Mouse (Mus musculus) activated CD4-positive, CD25-positive, alpha-beta regulatory T cell, adult 4 months (primary cell): ENCODE measurements at regions not wholly inside any gene's neighbourhood (a gene's known extent, or its start where the extent isn't known, plus 50 kb on each side); places are given as distances from the start of the nearest gene placed in this dataset.

ENCODE experiments used
- ATAC-seq: one replicate; pipeline ENCODE4 v1.8.0; 2017

DNA sequence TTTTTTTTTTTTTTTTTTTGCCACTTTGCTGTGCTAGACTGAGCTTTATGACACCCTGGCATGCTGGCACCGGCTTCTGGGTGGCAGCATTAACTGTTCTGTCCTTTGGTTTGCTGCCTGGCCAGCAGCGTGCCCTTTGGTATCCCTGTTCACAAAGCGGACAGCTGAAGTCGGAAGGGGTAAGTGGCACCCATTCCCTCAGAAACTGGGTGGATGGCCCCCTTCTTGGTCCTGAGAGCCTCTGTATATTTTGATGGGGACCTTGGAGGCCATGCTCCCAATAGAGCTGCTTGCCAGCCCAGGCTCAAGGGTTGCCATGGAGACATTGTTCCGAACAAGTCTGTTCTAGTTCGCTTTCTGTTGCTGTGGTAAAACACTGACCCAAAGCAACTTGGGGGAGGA, 143.9 kb upstream of the Tle3 start:
- no peak for ATAC-seq

DNA sequence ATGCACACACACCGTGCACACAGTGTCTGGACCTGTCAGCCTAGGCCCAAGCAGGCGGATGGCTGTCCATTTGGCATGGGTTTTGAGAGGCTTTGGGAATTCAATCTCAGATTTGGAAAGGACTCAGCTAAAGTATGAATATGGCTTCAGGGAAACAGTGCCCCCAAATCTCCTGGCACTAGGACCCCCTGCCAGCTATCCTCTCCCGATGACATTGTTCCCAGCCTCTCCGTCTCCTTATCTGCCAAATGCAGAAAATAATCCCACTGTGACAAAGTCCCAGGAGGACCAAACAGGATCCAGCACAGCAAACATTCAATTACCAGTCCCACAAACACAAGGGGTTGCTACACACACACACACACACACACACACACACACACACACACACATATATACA, 141.9 kb upstream of the Tle3 start:
- ATAC-seq: no peak

DNA sequence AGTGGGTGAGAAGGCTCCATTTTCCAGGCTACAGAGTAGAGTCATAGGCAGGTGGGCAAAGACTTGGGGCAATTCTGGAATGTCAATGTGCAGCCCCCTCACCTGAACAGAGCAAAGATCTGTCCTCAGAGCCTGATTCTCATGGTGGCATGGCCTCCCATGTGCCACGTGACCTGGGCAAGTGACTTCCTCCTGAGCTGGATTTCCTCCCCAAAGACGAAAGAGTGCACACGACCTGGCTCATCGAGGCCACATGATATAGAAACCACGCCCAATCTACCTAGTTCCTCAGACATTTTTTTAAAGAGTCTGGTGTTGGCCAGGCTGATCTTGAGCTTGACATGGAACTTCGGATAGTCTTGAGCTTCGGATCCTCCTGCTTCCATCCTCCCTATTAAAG, 139.5 kb upstream of the Tle3 start:
- no peak for ATAC-seq

DNA sequence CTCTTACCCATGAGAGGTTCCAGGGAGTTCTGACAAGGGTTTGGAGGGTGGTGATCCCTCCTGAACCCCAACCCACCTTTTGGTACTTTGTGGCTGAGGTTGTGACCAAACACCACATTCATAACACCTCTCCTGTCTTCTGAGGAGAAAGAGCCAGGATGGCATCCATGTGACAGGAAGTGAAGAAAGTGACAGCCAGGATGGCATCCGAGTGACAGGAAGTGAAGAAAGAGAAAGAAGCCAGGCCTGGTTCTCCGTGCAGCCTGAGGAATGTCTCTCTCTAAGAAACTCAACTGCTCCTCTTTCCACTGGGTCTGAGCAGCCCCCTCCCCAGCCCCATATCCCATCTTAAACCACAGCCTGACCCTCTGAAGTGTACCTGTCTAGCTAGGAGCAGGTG, 138.9 kb upstream of the Tle3 start:
- no peak for ATAC-seq

DNA sequence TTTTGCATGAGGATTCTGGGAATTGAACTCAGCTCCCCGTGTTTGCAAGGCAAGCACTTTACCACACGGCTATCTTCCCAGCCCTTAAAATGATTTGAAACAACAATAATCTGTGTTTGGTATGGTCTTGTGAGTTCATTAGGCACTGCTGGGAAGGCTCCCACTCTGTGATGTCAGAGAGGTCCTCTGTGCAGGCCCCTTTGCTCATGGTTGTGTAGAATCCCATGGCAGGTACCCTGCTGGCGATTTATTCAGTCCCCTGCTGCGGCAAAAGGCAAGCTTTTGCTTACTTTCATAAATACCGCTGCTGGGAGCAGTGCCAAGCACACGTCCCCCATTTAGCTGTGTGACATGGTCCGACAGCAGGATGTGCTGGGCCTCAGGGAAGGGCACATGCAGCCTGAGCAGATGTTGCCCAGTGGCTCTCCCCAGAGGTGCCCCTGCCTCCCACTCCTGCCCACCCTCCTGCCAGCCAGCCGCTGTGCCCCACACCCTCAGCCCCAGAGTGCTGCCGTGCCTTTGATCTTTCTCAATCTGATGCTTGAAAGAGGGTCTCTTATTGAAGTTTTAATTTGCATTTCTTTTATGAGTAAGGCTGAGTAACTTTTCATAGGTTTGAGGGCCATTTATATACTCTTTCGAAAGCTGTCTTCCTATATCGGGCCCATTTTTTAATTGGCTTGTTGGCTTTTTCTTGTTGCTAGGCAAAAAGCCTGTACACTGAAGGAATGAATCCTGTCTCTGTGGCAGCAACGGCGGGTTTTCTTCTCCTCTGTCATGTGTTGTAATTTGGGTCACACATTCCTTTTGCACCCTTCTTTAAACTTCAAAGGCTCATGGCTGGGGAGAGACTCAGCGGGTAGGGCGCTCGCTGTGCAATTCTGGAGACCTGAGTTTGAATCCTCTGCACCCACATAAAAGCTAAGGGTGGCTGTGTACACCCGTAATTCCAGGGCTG, 136.2 kb upstream of the Tle3 start:
- ATAC-seq: no peak

DNA sequence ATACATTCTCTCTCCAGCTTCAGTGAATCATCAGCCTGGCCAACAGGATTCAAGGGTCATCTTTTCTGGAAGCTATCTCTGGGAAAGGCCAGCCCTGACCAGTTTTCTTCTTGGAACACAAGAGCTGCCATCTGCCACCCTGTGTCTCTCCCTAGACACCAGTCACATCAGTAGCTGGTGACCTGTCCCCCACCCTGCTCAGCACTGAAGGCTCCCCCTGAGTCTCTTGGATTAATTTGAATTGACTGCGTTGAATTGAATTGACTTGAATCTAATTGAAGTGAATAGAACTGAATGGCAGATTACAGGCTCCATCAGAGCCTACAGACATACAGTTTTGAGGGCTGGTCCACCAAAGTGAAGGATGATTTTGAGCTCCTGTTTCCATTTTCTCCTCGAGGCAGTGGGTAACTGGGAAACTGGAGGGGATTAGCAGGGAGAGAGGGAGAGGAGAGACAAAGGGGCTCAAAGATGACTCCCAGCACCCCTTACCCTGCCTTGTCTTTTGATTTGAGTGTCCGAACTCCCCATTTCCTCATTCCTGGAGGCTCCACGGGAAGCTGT, 133.4 kb upstream of the Tle3 start:
- ATAC-seq: no peak

DNA sequence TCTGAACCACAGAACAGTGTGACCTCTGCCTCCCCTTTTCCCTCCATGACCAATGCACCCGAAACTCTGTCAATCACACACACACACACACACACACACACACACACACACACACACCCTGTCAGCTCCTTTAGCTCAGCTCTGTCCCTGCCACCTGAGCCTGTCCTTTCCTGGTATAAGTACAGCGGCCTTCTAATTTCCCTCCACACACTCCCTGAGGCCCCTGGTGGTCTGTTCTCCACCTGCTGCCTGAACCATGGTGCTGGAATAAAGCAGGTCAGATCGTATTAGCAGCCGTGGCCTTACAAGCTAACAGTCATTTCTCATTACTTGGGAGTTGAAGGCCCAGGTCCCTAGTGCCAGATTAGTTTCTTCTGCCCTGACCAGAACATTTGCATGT, 132.8 kb upstream of the Tle3 start:
- no peak for ATAC-seq

DNA sequence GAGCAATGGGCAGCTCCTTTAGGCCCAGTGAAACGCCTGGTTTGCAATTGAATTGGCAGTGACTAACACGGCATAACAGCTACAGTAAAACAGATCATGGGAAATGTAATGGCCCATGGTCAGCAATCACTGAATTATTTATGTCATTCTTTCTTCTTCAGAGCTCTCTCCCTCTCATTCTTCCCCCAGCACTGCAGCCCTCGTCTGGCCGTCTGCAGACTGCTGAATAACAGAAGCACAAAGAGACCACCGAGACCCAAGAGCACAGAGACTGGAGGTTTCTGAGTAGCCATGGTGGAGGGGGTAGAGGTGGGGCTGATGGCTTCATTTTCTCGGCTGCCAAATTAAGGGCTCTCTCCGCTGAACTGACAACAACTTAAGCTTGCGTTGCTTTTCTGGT, 130.7 kb upstream of the Tle3 start:
- no peak for ATAC-seq

DNA sequence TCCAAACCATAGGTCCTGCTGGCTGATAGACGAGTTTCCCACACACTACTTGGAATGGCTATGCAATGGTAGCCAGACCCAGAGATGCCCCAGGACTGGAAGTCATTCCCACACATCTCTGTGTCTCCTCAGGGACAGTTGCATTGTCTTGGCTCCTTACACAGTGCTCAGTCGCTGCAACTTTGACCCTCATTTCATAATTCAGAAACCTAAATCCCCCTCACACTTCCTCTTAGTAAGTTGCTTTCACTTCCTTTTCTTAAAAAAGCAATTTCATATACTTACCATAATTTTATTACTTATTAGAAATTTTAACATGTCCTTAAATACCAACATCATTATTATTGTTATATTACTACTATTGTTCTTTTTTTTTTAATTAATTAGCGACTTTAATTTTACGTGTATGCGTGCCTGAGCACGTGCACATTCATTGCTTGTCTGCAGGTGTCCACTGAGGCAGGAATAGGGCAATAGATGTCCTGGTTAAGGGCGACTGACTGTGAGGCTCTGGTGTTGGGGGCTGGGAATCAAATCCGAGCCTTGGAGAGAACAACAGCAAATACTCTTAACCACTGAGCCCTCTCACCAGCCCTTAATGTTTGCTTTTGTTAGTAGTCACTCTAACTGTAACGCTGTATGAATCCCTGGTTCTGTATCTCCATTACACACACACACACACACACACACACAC, 129.9 kb upstream of the Tle3 start:
- ATAC-seq: no peak

DNA sequence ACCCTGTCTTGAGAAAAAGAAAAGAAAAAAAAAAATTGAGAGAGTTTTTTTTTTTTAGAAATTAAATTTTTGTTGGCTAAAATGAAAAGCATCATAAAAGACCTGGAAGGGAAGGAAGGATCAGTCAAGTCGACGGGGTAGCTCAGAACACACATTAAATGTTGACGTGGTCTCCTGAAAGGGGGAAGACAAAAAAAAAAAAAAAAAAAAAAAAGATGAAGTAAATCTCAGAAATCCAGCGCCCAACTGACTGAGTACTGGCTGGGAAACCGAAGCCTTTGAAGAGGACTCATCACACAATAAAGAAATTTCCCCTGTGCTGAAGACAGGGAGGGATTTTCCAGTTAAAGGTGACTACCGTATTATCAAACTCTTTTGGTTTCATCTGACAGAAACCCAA, 128.9 kb upstream of the Tle3 start:
- no peak for ATAC-seq

DNA sequence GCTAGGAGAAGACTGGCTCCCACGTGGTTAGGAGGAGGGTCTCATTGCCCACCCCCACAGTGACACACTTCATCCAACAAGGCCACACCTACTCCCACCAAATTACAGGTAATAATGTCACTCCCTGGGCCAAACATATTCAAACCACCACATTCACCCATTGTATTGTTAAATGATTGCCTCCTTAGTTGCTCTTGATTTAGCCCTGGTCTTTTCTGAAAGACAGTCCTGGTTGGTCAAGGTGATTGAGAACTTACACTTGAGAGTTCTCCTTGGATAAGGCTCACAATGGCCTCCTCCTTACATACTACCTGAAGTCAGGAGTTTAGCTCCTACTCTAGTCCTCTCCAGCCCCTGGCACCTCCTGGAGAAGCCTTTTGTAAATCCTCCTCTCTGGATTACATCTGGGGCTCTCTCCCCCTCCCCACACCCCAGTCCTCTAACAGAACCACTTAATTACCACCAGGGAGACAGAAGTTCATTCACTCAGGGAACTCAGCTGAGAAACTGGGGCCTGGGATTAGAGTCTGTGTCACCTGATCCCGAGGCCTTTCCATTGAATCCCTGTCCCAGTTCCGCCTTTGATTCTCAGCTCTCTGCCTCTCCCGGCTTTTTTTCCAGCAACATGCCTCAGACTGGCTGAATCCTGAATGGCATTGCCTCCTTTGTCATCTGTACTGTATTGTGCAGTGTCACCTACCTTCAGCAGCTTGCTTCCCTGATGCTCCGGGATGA, 122.3 kb upstream of the Tle3 start:
- no peak for ATAC-seq

DNA sequence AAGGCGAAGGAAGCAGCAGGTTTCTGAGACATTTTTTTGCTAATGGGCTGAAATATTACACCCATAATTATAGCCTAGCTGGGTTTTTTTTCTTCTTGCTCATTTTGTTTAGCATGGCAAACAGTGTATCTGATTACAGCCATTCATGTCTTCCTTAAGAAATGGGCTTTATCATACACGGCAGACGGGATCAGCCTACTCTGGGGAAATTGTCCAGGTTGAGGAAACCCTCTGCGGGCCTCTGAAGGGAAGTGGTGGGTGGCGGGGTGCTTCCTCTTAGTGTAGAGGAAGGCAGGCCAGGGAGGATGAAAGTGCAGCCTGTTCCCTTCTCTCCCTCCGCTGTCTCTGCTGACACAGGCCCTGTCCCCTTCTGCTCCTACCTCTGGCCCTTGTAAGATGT, 120.6 kb upstream of the Tle3 start:
- ATAC-seq: no peak

DNA sequence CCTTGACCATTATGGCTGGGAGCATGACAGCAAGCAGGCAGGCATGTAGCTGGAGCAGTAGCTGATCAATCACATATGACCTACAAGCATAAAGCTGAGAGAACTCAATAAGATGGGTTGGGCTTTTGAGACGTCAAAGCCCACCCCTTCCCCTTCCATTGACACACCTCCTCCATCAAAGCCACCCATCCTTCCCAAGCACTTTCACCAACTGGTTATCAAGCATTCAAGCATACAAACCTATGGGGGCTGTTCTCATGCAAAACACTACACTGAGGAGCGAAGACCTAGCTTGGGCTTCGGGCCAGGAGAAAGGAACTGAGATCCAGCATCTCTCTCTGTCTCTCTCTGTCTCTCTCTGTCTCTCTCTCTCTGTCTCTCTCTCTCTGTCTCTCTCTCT, 118.4 kb upstream of the Tle3 start:
- ATAC-seq: no peak

DNA sequence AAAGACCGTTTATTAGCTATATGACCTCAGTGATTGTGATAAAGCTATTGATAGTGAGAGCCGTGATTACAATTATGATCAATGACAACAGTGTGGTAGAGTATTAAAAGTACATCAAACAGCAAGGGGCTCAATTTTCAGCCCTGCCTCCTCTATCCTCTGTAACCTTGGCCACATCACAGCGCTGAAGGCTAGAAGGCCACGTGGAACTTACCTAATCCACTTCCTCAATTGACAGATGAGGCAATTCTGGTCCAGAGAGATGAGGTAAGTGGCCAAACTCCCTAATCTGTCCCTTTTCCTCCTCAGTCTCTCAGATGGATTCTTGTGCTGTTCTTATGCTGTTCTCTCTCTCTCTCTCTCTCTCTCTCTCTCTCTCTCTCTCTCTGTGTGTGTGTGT, 114.7 kb upstream of the Tle3 start:
- ATAC-seq: no peak

DNA sequence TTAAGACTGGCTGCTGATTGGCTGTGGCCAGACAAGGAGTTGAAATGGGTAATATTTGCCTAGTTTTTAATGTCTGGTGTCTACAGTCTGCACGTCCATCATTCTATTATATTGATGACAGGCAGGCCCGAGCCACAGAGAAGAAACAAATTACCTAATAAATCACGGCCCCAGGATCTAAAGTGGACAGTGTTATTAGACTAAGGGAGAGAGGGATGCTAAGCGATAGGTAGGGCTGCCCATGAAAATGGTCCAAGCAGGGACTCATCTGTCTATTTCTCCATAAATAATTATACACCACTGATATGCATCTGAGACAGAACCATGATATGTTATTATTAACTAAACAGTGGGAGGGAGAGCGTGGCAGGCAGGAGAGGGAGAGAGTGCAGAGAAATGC, 114.1 kb upstream of the Tle3 start:
- no peak for ATAC-seq

DNA sequence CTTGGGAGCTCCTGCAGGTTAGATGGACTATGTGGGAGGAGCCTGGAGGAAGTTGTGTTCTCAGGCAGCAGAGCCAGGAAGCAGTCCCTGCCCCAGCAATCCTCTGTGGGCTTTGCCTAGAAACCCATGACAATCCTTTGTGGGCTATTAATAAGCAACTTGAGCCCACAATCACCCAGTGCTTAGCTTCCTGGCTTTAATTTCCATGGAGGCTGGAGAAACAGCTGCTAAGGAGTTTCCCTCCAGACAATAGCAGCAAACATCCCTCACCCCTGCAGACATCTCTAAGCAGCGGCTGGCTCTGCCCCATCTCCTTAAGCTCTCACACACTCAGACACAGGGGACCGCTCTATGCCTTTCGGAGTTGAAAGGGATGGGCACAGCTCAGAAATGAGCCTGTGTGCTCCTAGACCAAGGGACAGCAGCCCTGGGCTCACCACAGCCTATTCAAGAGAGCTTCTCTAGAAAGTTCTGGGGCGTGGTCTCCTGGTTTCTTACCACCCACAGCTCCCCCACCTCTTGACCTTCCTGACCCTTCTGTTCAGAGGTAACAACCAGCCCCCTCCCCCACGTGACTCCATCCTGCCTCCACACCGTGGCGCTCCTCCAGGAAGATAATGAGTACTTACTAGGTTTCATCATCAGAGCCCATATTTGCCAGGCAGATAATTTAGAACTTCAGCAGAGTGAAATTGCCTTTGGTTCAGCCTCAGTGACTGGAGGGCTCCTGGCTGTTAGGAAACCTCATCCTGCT, 112.6 kb upstream of the Tle3 start:
- no peak for ATAC-seq

DNA sequence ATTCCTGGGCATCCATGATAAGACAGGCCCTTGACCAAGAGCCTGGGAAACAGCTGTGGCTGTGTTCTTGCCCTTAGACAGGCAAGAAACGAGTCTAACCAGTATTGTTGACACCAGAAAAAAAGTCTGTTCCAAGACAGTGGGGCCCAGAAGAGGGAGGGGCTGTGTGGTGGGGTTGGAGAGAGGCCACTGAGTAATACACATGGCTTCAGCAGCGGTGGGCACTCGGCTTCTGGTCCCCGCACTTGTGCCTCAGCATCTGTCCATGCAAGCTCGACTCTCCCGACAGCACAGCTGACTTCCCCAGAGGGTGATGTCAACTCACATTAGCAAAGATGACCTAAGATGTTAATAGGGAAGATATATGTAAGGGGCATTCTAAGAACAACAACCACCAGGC, 110.9 kb upstream of the Tle3 start:
- ATAC-seq: no peak

DNA sequence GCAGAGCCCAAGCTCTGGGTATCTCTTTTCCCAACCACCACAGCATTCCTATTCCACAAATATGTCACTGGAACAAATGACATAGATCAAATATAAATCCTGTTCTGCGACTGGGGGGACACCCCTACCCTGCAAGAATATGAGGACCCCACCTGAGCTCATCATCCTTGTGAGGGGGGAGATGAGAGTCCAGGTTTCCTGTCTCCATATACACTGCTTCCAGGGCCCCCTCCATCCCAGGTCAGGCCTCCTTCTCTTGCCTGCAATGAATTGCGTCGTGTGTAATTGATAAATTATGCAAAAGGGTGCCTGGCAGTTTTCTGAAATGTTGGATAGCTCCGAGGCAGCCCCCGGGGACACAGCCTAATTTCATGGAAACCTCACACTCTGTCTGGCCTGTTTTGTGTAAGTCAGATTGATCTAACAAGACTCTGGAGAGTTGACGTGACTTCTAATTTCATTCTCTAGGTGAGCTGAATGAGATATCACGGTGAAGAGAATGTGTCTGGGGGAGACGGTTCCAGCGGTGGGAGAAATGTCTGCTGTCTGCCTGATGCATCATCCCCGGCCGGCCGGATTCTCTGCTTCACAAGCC, 110.3 kb upstream of the Tle3 start:
- no peak for ATAC-seq

DNA sequence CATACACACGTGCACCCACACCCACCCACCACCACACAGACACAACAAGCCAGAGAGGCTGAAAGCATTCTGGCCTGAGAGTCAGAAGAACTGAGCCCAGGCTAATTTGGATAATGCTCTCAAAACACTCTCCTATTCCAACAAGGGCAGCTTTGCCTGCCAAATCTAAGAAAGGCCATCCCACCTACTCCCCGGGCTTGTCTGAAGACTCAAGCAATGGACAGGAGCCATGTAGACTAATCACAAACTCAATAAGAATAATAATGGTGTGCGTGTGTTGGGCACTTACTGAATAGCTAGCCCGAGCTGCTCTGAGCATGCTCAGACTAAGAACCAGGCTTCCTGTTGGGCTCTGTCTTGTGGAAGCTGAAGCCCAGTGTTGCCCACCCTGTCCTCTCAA, 108.8 kb upstream of the Tle3 start:
- no peak for ATAC-seq

DNA sequence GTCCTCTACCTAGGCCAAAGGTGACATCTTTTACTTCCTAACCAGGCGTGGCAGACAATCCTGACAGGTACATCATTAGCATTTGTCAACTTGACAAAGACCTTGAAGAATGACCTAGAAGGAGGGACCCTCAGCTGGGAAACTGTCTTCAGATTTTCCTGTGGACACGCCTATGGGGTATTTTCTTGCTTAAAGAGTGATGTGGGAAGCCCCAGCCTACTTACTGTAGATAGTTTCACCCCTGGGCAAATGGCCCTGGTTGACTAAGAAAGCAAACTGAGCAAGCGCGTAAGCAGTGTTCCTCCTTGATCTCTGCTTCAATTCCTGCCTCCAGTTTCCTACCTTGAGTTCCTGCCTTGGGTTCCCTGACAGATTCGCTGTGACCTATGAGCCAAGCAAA, 106.7 kb upstream of the Tle3 start:
- ATAC-seq: no peak

DNA sequence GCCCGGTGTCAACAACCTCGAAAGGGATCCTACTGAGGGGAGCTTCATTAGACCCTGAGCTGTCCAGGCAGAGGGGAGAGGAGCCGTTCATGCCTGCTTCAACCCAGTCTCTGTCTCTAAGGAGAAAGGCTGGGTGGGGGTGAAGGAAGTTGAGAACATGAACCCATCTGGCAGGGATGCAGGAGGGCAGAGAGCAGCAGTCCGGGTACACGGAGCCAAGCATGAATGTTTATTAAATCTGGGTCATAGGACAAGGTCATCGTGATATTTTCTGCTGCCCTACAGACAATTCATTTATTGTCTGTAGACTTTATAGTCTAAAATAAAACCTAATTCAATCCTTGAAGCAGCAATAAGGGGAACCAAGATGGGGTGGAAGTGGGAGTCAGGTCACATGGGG, 105.2 kb upstream of the Tle3 start:
- no peak for ATAC-seq

DNA sequence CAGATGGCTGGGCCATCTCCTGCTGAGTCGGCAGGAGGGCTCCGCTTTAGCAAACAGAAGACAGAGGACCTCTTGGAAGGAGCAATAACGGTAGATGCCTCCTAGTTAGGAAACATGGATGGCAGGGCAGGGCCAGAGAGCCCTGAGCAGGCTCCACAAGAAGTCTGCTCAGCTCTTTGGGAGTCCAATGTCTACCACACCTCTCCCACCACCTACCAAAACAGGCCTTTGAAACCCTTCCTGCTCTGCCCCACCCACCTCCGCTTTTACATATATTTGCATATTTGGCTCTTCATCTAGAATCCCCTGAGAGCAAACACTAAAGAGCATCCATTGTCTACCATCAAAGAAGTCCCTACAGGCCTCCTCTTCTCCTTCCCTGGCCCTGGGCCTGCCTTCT, 104.6 kb upstream of the Tle3 start:
- no peak for ATAC-seq
